Mouse (Mus musculus): ENCODE measurements at regions not wholly inside any gene's neighbourhood (a gene's known extent, or its start where the extent isn't known, plus 50 kb on each side); places are given as distances from the start of the nearest gene placed in this dataset.

- no peak for DNase-seq (ENCODE audit: extremely low read depth, insufficient read length, low spot score)
These were observed 85.0 kb upstream of the Serbp1 start for GRCm38 (mm10) chr6:67152845-67153468.

GRCm38 (mm10) chr6:67151515-67151914 is 86.5 kb upstream of the Serbp1 start:
- DNase-seq (ENCODE audit: extremely low read depth, insufficient read length, low spot score): no peak

GRCm38 (mm10) chr6:67149425-67149824 is 88.6 kb upstream of the Serbp1 start:
- DNase-seq (ENCODE audit: extremely low read depth, insufficient read length, low spot score): no peak

- DNase-seq (ENCODE audit: extremely low read depth, insufficient read length, low spot score): no peak
These were observed 91.3 kb upstream of the Serbp1 start for GRCm38 (mm10) chr6:67146708-67147107.

- DNase-seq (ENCODE audit: extremely low read depth, insufficient read length, low spot score): no peak
These were observed 92.0 kb upstream of the Serbp1 start for GRCm38 (mm10) chr6:67145969-67146368.

- no peak for DNase-seq (ENCODE audit: extremely low read depth, insufficient read length, low spot score)
These were observed 92.8 kb upstream of the Serbp1 start for GRCm38 (mm10) chr6:67144946-67145716.

- DNase-seq (ENCODE audit: extremely low read depth, insufficient read length, low spot score): peak; percentile 51
These were observed 95.8 kb upstream of the Serbp1 start for GRCm38 (mm10) chr6:67142179-67142578.

GRCm38 (mm10) chr6:67140645-67141250 is 97.2 kb upstream of the Serbp1 start:
- peak; percentile 71 for DNase-seq (ENCODE audit: extremely low read depth, insufficient read length, low spot score)

GRCm38 (mm10) chr6:67139012-67139375 is 99.0 kb upstream of the Serbp1 start:
- no peak for DNase-seq (ENCODE audit: extremely low read depth, insufficient read length, low spot score)

GRCm38 (mm10) chr6:67138302-67139011 is 99.5 kb upstream of the Serbp1 start:
- peak; percentile 47 for DNase-seq (ENCODE audit: extremely low read depth, insufficient read length, low spot score)

GRCm38 (mm10) chr6:67137482-67137881 is 100.2 kb upstream of the Gadd45a start:
- no peak for DNase-seq (ENCODE audit: extremely low read depth, insufficient read length, low spot score)

GRCm38 (mm10) chr6:67134915-67135314 is 97.7 kb upstream of the Gadd45a start:
- DNase-seq (ENCODE audit: extremely low read depth, insufficient read length, low spot score): no peak

- DNase-seq (ENCODE audit: extremely low read depth, insufficient read length, low spot score): no peak
These were observed 93.5 kb upstream of the Gadd45a start for GRCm38 (mm10) chr6:67130540-67131301.

GRCm38 (mm10) chr6:67129626-67130025 is 92.4 kb upstream of the Gadd45a start:
- no peak for DNase-seq (ENCODE audit: extremely low read depth, insufficient read length, low spot score)

GRCm38 (mm10) chr6:67128503-67129463 is 91.5 kb upstream of the Gadd45a start:
- DNase-seq (ENCODE audit: extremely low read depth, insufficient read length, low spot score): peak; percentile 68

GRCm38 (mm10) chr6:67127727-67128126 is 90.5 kb upstream of the Gadd45a start:
- no peak for DNase-seq (ENCODE audit: extremely low read depth, insufficient read length, low spot score)

GRCm38 (mm10) chr6:67125715-67126312 is 88.6 kb upstream of the Gadd45a start:
- peak; percentile 29 for DNase-seq (ENCODE audit: extremely low read depth, insufficient read length, low spot score)

- no peak for DNase-seq (ENCODE audit: extremely low read depth, insufficient read length, low spot score)
These were observed 86.8 kb upstream of the Gadd45a start for GRCm38 (mm10) chr6:67124089-67124488.

- DNase-seq (ENCODE audit: extremely low read depth, insufficient read length, low spot score): no peak
These were observed 85.8 kb upstream of the Gadd45a start for GRCm38 (mm10) chr6:67123071-67123470.
